Mouse (Mus musculus): Measurements from ENCODE around the gene Camta1. TPM values are rescaled to one million over a fixed set of nuclear protein-coding genes. Genes with fewer than 3 reads are reported as not detected.

The Camta1 gene
- polyA plus RNA-seq, 1 experiment from 2014 or later, result 25.3 TPM

- Histone ChIP-seq H3K27me3 (ENCODE audit: control insufficient read depth, insufficient read depth, low read depth, low read length) (no peaks in the 10 kb centered on the region), H3K9me3 (replicated peaks; ENCODE audit: control insufficient read depth, low read length) (no peaks in the 10 kb centered on the region), H3K4me1 (ENCODE audit: control insufficient read depth, low read depth, low read length) (no peaks in the 10 kb centered on the region), H3K36me3 (ENCODE audit: control insufficient read depth, insufficient read depth) (no peaks in the 10 kb centered on the region), H3K9ac (ENCODE audit: low read depth, low read length) (no peak overlapping the region), H3K27ac (ENCODE audit: low read length) (no peak overlapping the region), H3K4me2 (ENCODE audit: low read depth, low read length) (no peak overlapping the region), H3K4me3 (ENCODE audit: low read depth, low read length) (no peak overlapping the region)
- 49% methylated on average over 10 of the region's 10 CpGs for WGBS (ENCODE audit: insufficient replicate concordance)
- ATAC-seq (ENCODE audit: low read depth), result no peak
These were observed 322.5 kb downstream of the Camta1 start for GRCm38 (mm10) chr4:151539167-151539525.

GRCm38 (mm10) chr4:151538446-151539166 lies 323.1 kb downstream of the Camta1 start:
- no peak for ATAC-seq (ENCODE audit: low read depth)
- Histone ChIP-seq H3K36me3 (ENCODE audit: control insufficient read depth, insufficient read depth) (no peaks in the 10 kb centered on the region), H3K9me3 (replicated peaks; ENCODE audit: control insufficient read depth, low read length) (no peaks in the 10 kb centered on the region), H3K27me3 (ENCODE audit: control insufficient read depth, insufficient read depth, low read depth, low read length) (no peaks in the 10 kb centered on the region), H3K27ac (ENCODE audit: low read length) (no peak overlapping the region), H3K4me3 (ENCODE audit: low read depth, low read length) (no peak overlapping the region), H3K4me1 (ENCODE audit: control insufficient read depth, low read depth, low read length) (no peaks in the 10 kb centered on the region), H3K4me2 (ENCODE audit: low read depth, low read length) (no peak overlapping the region), H3K9ac (ENCODE audit: low read depth, low read length) (no peak overlapping the region)
- 55% methylated on average over 18 of the region's 18 CpGs for WGBS (ENCODE audit: insufficient replicate concordance)

- no peak overlapping the region for H3K27ac ChIP-seq (ENCODE audit: low read length)
- no peak overlapping the region for H3K9ac ChIP-seq (ENCODE audit: low read depth, low read length)
- 52% methylated on average over 9 of the region's 9 CpGs for WGBS (ENCODE audit: insufficient replicate concordance)
- no peak for ATAC-seq (ENCODE audit: low read depth)
- H3K4me1 ChIP-seq (ENCODE audit: control insufficient read depth, low read depth, low read length), result no peaks in the 10 kb centered on the region
- no peak overlapping the region for H3K4me3 ChIP-seq (ENCODE audit: low read depth, low read length)
- no peaks in the 10 kb centered on the region for H3K27me3 ChIP-seq (ENCODE audit: control insufficient read depth, insufficient read depth, low read depth, low read length)
- no peaks in the 10 kb centered on the region for H3K36me3 ChIP-seq (ENCODE audit: control insufficient read depth, insufficient read depth)
- no peak overlapping the region for H3K4me2 ChIP-seq (ENCODE audit: low read depth, low read length)
- H3K9me3 ChIP-seq (replicated peaks; ENCODE audit: control insufficient read depth, low read length), result no peaks in the 10 kb centered on the region
These were observed 325.7 kb downstream of the Camta1 start for GRCm38 (mm10) chr4:151535916-151536450.

GRCm38 (mm10) chr4:151533451-151533850 lies 328.2 kb downstream of the Camta1 start:
- Histone ChIP-seq H3K27ac (ENCODE audit: low read length) (no peak overlapping the region), H3K9ac (ENCODE audit: low read depth, low read length) (no peak overlapping the region), H3K4me3 (ENCODE audit: low read depth, low read length) (no peak overlapping the region), H3K9me3 (replicated peaks; ENCODE audit: control insufficient read depth, low read length) (no peaks in the 10 kb centered on the region), H3K27me3 (ENCODE audit: control insufficient read depth, insufficient read depth, low read depth, low read length) (no peaks in the 10 kb centered on the region), H3K4me2 (ENCODE audit: low read depth, low read length) (no peak overlapping the region), H3K36me3 (ENCODE audit: control insufficient read depth, insufficient read depth) (no peaks in the 10 kb centered on the region), H3K4me1 (ENCODE audit: control insufficient read depth, low read depth, low read length) (no peaks in the 10 kb centered on the region)
- 63% methylated on average over 10 of the region's 10 CpGs for WGBS (ENCODE audit: insufficient replicate concordance)
- no peak for ATAC-seq (ENCODE audit: low read depth)

GRCm38 (mm10) chr4:151528436-151528835 lies 333.2 kb downstream of the Camta1 start:
- Histone ChIP-seq H3K27me3 (ENCODE audit: control insufficient read depth, insufficient read depth, low read depth, low read length) (no peaks in the 10 kb centered on the region), H3K9ac (ENCODE audit: low read depth, low read length) (no peak overlapping the region), H3K9me3 (replicated peaks; ENCODE audit: control insufficient read depth, low read length) (no peaks in the 10 kb centered on the region), H3K4me3 (ENCODE audit: low read depth, low read length) (no peak overlapping the region), H3K27ac (ENCODE audit: low read length) (no peak overlapping the region), H3K4me1 (ENCODE audit: control insufficient read depth, low read depth, low read length) (no peaks in the 10 kb centered on the region), H3K4me2 (ENCODE audit: low read depth, low read length) (no peak overlapping the region), H3K36me3 (ENCODE audit: control insufficient read depth, insufficient read depth) (no peaks in the 10 kb centered on the region)
- ATAC-seq (ENCODE audit: low read depth), result no peak
- 65% methylated on average over 4 of the region's 4 CpGs for WGBS (ENCODE audit: insufficient replicate concordance)

GRCm38 (mm10) chr4:151527763-151528162 lies 333.9 kb downstream of the Camta1 start:
- Histone ChIP-seq H3K27me3 (ENCODE audit: control insufficient read depth, insufficient read depth, low read depth, low read length) (no peaks in the 10 kb centered on the region), H3K4me3 (ENCODE audit: low read depth, low read length) (no peak overlapping the region), H3K9ac (ENCODE audit: low read depth, low read length) (no peak overlapping the region), H3K36me3 (ENCODE audit: control insufficient read depth, insufficient read depth) (no peaks in the 10 kb centered on the region), H3K9me3 (replicated peaks; ENCODE audit: control insufficient read depth, low read length) (no peaks in the 10 kb centered on the region), H3K4me1 (ENCODE audit: control insufficient read depth, low read depth, low read length) (no peaks in the 10 kb centered on the region), H3K27ac (ENCODE audit: low read length) (no peak overlapping the region), H3K4me2 (ENCODE audit: low read depth, low read length) (no peak overlapping the region)
- no peak for ATAC-seq (ENCODE audit: low read depth)
- 86% methylated on average over 3 of the region's 3 CpGs for WGBS (ENCODE audit: insufficient replicate concordance)

- Histone ChIP-seq H3K36me3 (ENCODE audit: control insufficient read depth, insufficient read depth) (no peaks in the 10 kb centered on the region), H3K27ac (ENCODE audit: low read length) (no peak overlapping the region), H3K4me2 (ENCODE audit: low read depth, low read length) (no peak overlapping the region), H3K27me3 (ENCODE audit: control insufficient read depth, insufficient read depth, low read depth, low read length) (no peaks in the 10 kb centered on the region), H3K9me3 (replicated peaks; ENCODE audit: control insufficient read depth, low read length) (no peaks in the 10 kb centered on the region), H3K4me3 (ENCODE audit: low read depth, low read length) (no peak overlapping the region), H3K9ac (ENCODE audit: low read depth, low read length) (no peak overlapping the region), H3K4me1 (ENCODE audit: control insufficient read depth, low read depth, low read length) (no peaks in the 10 kb centered on the region)
- WGBS (ENCODE audit: insufficient replicate concordance), result 19% methylated on average over 8 of the region's 8 CpGs
- ATAC-seq (ENCODE audit: low read depth), result no peak
These were observed 341.6 kb downstream of the Camta1 start for GRCm38 (mm10) chr4:151520103-151520502.

- H3K9me3 ChIP-seq (replicated peaks; ENCODE audit: control insufficient read depth, low read length), result no peaks in the 10 kb centered on the region
- no peak for ATAC-seq (ENCODE audit: low read depth)
- H3K4me3 ChIP-seq (ENCODE audit: low read depth, low read length), result no peak overlapping the region
- no peaks in the 10 kb centered on the region for H3K4me1 ChIP-seq (ENCODE audit: control insufficient read depth, low read depth, low read length)
- WGBS (ENCODE audit: insufficient replicate concordance), result 56% methylated on average over 7 of the region's 7 CpGs
- H3K9ac ChIP-seq (ENCODE audit: low read depth, low read length), result no peak overlapping the region
- H3K4me2 ChIP-seq (ENCODE audit: low read depth, low read length), result no peak overlapping the region
- H3K27ac ChIP-seq (ENCODE audit: low read length), result no peak overlapping the region
- H3K27me3 ChIP-seq (ENCODE audit: control insufficient read depth, insufficient read depth, low read depth, low read length), result no peaks in the 10 kb centered on the region
- H3K36me3 ChIP-seq (ENCODE audit: control insufficient read depth, insufficient read depth), result no peaks in the 10 kb centered on the region
These were observed 342.7 kb downstream of the Camta1 start for GRCm38 (mm10) chr4:151519011-151519410.

GRCm38 (mm10) chr4:151516998-151517799 lies 344.5 kb downstream of the Camta1 start:
- Histone ChIP-seq H3K36me3 (ENCODE audit: control insufficient read depth, insufficient read depth) (no peaks in the 10 kb centered on the region), H3K9me3 (replicated peaks; ENCODE audit: control insufficient read depth, low read length) (no peaks in the 10 kb centered on the region), H3K4me3 (ENCODE audit: low read depth, low read length) (no peak overlapping the region), H3K4me2 (ENCODE audit: low read depth, low read length) (no peak overlapping the region), H3K27ac (ENCODE audit: low read length) (no peak overlapping the region), H3K9ac (ENCODE audit: low read depth, low read length) (no peak overlapping the region), H3K4me1 (ENCODE audit: control insufficient read depth, low read depth, low read length) (no peaks in the 10 kb centered on the region), H3K27me3 (ENCODE audit: control insufficient read depth, insufficient read depth, low read depth, low read length) (no peaks in the 10 kb centered on the region)
- 53% methylated on average over 11 of the region's 11 CpGs for WGBS (ENCODE audit: insufficient replicate concordance)
- ATAC-seq (ENCODE audit: low read depth), result no peak

All from liver, embryonic 16.5 days (tissue).